Mouse (Mus musculus) spleen, postnatal 0 days (tissue): ENCODE results near the gene S100a14. TPM values are rescaled to one million over a fixed set of nuclear protein-coding genes. Genes with fewer than 3 reads are reported as not detected.

Experiments
- polyA plus RNA-seq: library from polyadenylated mRNA; unstranded; fragments of >200 nt; fragmentation: Nextera tagmentation; extraction: Ambion mirVana; gene quantifications from 2 replicates; pipeline ENCODE4 v1.2.1, GENCODE M21; 2015

S100a14 gene
- polyA plus RNA-seq = 0.15 TPM in 1 of 2 replicates, not detected in the other

GRCm38 (mm10) chr3:90526580-90526979 is at the start of gene S100a14:
Gene S100a14, plus strand, starts transcription at chr3:90526856.

GRCm38 (mm10) chr3:90490696-90491256 is 35.9 kb upstream of the S100a14 start, which contains the start of gene Snapin:
Gene Snapin, minus strand, starts transcription at chr3:90491033.

GRCm38 (mm10) chr3:90508950-90509746 is 17.5 kb upstream of the S100a14 start, which contains the start of gene Chtop:
Gene Chtop, minus strand, starts transcription at chr3:90509498.

GRCm38 (mm10) chr3:90513796-90514590 is 12.7 kb upstream of the S100a14 start, which contains the start of the genes S100a1 and S100a13:
Gene S100a1, minus strand, starts transcription at chr3:90514392.
Gene S100a13, plus strand, starts transcription at chr3:90514435.

GRCm38 (mm10) chr3:90537141-90537904 is 10.7 kb downstream of the S100a14 start, which contains the start of gene S100a16:
Gene S100a16, plus strand, starts transcription at chr3:90537254.

GRCm38 (mm10) chr3:90560008-90560628 is 33.5 kb downstream of the S100a14 start, which contains the start of gene S100a3:
Gene S100a3, plus strand, starts transcription at chr3:90560578.

Other genes starting within 250 kb of the S100a14 start
- gene Gatad2b, start 233.7 kb upstream of the S100a14 start, polyA plus RNA-seq = 8.6 and 9.0 TPM in 2 replicates
- gene Slc27a3, start 136.9 kb upstream of the S100a14 start, polyA plus RNA-seq = 4.1 and 4.3 TPM in 2 replicates
- 9.1 and 9.8 TPM in 2 replicates for gene Ints3, start 93.2 kb upstream of the S100a14 start, polyA plus RNA-seq
- gene Npr1, start 61.0 kb upstream of the S100a14 start, polyA plus RNA-seq = 7.9 and 10.6 TPM in 2 replicates
- 73.8 and 76.5 TPM in 2 replicates for gene Ilf2, start 50.7 kb upstream of the S100a14 start, polyA plus RNA-seq
- 36.4 and 43.7 TPM in 2 replicates for gene Snapin, start 35.8 kb upstream of the S100a14 start, polyA plus RNA-seq
- gene Chtop, start 17.4 kb upstream of the S100a14 start, polyA plus RNA-seq = 70.1 and 74.6 TPM in 2 replicates
- 40.2 and 50.6 TPM in 2 replicates for gene S100a1, start 12.5 kb upstream of the S100a14 start, polyA plus RNA-seq
- gene S100a13, start 12.4 kb upstream of the S100a14 start, polyA plus RNA-seq = 61.6 and 70.3 TPM in 2 replicates
- 95.5 and 120 TPM in 2 replicates for gene S100a16, start 10.4 kb downstream of the S100a14 start, polyA plus RNA-seq
- 0.04 and 0.29 TPM in 2 replicates for gene S100a3, start 33.7 kb downstream of the S100a14 start, polyA plus RNA-seq
- 0.51 and 0.53 TPM in 2 replicates for gene S100a2, start 63.4 kb downstream of the S100a14 start, polyA plus RNA-seq
- not detected in 2 replicates for gene Gm42674, start 75.0 kb downstream of the S100a14 start, polyA plus RNA-seq
- 31.4 and 44.9 TPM in 2 replicates for gene S100a4, start 76.9 kb downstream of the S100a14 start, polyA plus RNA-seq
- gene S100a5, start 81.7 kb downstream of the S100a14 start, polyA plus RNA-seq = not detected in 2 replicates
- gene S100a6, start 86.0 kb downstream of the S100a14 start, polyA plus RNA-seq = 523 and 632 TPM in 2 replicates
- 0.12 and 0.19 TPM in 2 replicates for gene S100a7a, start 127.2 kb downstream of the S100a14 start, polyA plus RNA-seq
- 6,399 and 9,279 TPM in 2 replicates for gene S100a8, start 142.1 kb downstream of the S100a14 start, polyA plus RNA-seq
- 4,383 and 6,343 TPM in 2 replicates for gene S100a9, start 168.9 kb downstream of the S100a14 start, polyA plus RNA-seq
- gene Pglyrp4, start 200.1 kb downstream of the S100a14 start, polyA plus RNA-seq = 0.13 and 0.26 TPM in 2 replicates